15 mouse cellular contexts compared by ENCODE assay signal in genomic region chr5:136142746-136143145, GRCm38 (mm10). TPM values are rescaled to one million over a fixed set of nuclear protein-coding genes. Genes with fewer than 3 reads are reported as not detected.
DNase-seq lines count a peak whose midpoint lies in the region; ATAC-seq and TF ChIP-seq lines count a peak whose summit lies in the region.
"Had no signal": no experiment of that assay in that cellular context is flagged by ENCODE, and none has a peak within 500 bp of the region (broad histone marks: within the 10 kb centered on the region; RNA-seq: fewer than 3 reads in every experiment).

No protein-coding gene starts in this region.

- H3K4me3 ChIP-seq in hindbrain, postnatal 0 days (ENCODE audit: low read length), result no peak overlapping the region
- H3K4me3 ChIP-seq in hindbrain, embryonic 16.5 days (ENCODE audit: low read length), result no peak overlapping the region
- H3K4me3 ChIP-seq in lung, postnatal 0 days (ENCODE audit: low read depth, low read length), result no peak overlapping the region
- H3K4me3 ChIP-seq in MEL (ENCODE audit: control insufficient read depth in 1 of 2, insufficient read depth in 1 of 2, low read depth in 2 of 2, low read length in 2 of 2), result no peak overlapping the region
- H3K4me3 ChIP-seq: hindbrain, embryonic 13.5 days; layer of hippocampus, adult 2 months; limb, embryonic 12.5 days; neural tube, embryonic 15.5 days had no signal

- TF ChIP-seq EP300 in lung, postnatal 0 days (IDR thresholded peaks at IDR 0.05), result no peak
- no peak for TF ChIP-seq EP300 in MEL (IDR thresholded peaks at IDR 0.05; ENCODE audit: low read depth in 1 of 2, low read length in 2 of 2)

- H3K36me3 ChIP-seq in hindbrain, postnatal 0 days (ENCODE audit: insufficient read depth, low read length), result peaks cover 12% of the 10 kb centered on the region
- H3K36me3 ChIP-seq in hindbrain, embryonic 16.5 days (ENCODE audit: control insufficient read depth, insufficient read depth, low read length), result peaks cover 21% of the 10 kb centered on the region
- 0 out of 2 replicates have a peak, but pooled peaks cover 14% of the 10 kb centered on the region for H3K36me3 ChIP-seq in lung, postnatal 0 days (ENCODE audit: insufficient read depth, low read length)
- peaks cover 2 to 6% of the 10 kb centered on the region in 2 experiments; a peak in 3 of 4 replicates for H3K36me3 ChIP-seq in MEL (ENCODE audit: control insufficient read depth in 1 of 2, insufficient read depth in 2 of 2, low read length in 2 of 2)
- H3K36me3 ChIP-seq in splenic B cell, adult 2 months (ENCODE audit: control insufficient read depth, insufficient read depth, low read length, poor library complexity, severe bottlenecking), result peaks cover 4% of the 10 kb centered on the region

- TF ChIP-seq CTCF in hindbrain, postnatal 0 days (IDR thresholded peaks at IDR 0.05; ENCODE audit: low read depth), result peak; percentile 35; the same call in 1 of the 2 replicates
- peak; percentile 48 for TF ChIP-seq CTCF in lung, postnatal 0 days (IDR thresholded peaks at IDR 0.05)
- TF ChIP-seq CTCF in MEL (IDR thresholded peaks at IDR 0.05 in 2 of 3, conservative IDR thresholded peaks at IDR 0.05 in 1 of 3; ENCODE audit: control insufficient read depth in 1 of 3, insufficient read depth in 1 of 3, low read depth in 2 of 3, low read length in 3 of 3, poor library complexity in 1 of 3, severe bottlenecking in 1 of 3), result peak; percentile 34 to 68 (median 40); a peak in 4 of 6 replicates

- H3K27ac ChIP-seq in hindbrain, postnatal 0 days, result no peak overlapping the region
- H3K27ac ChIP-seq in hindbrain, embryonic 16.5 days (ENCODE audit: low read depth, low read length), result no peak overlapping the region
- H3K27ac ChIP-seq in lung, postnatal 0 days (ENCODE audit: low read length), result no peak overlapping the region
- H3K27ac ChIP-seq in MEL (ENCODE audit: control insufficient read depth, low read depth, low read length), result no peak overlapping the region
- H3K27ac ChIP-seq: hindbrain, embryonic 13.5 days; layer of hippocampus, adult 2 months; limb, embryonic 12.5 days; neural tube, embryonic 15.5 days had no signal

- DNase-seq in hindbrain, postnatal 0 days (ENCODE audit: low spot score), result no peak
- no peak for DNase-seq in lung, postnatal 0 days (ENCODE audit: low spot score)
- no peak for DNase-seq in lung, postnatal 14 days
- DNase-seq in MEL (ENCODE audit: low read depth, low spot score), result peak; percentile 67
- DNase-seq in splenic B cell, adult 2 months (ENCODE audit: low read depth, low spot score), result peak; percentile 48
- DNase-seq in layer of hippocampus, postnatal 14 days (ENCODE audit: low spot score in 2 of 2), result no peak
- DNase-seq in heart, postnatal 14 days, result no peak
- DNase-seq: cerebellum, adult 9-10 months; heart, adult 11 months had no signal

- no peaks in the 10 kb centered on the region for H3K27me3 ChIP-seq in hindbrain, postnatal 0 days (ENCODE audit: insufficient read depth, low read length)
- no peaks in the 10 kb centered on the region for H3K27me3 ChIP-seq in hindbrain, embryonic 16.5 days (replicated peaks; ENCODE audit: control insufficient read depth, insufficient read depth, low read length)
- no peaks in the 10 kb centered on the region for H3K27me3 ChIP-seq in lung, postnatal 0 days (replicated peaks; ENCODE audit: insufficient read depth, low read length)
- no peaks in the 10 kb centered on the region for H3K27me3 ChIP-seq in MEL (ENCODE audit: control insufficient read depth in 1 of 2, insufficient read depth in 2 of 2, low read length in 2 of 2)
- H3K27me3 ChIP-seq in splenic B cell, adult 2 months (ENCODE audit: control insufficient read depth, insufficient read depth, low read length, poor library complexity, severe bottlenecking), result no peaks in the 10 kb centered on the region
- H3K27me3 ChIP-seq: hindbrain, embryonic 13.5 days; limb, embryonic 12.5 days; neural tube, embryonic 15.5 days had no signal

- no peak for TF ChIP-seq POLR2A in MEL (IDR thresholded peaks at IDR 0.05; ENCODE audit: control insufficient read depth in 1 of 2, insufficient read depth in 1 of 2, low read depth in 1 of 2, low read length in 2 of 2, poor library complexity in 1 of 2)

- peak; percentile 4; the same call in 1 of the 2 replicates for TF ChIP-seq RAD21 in MEL (IDR thresholded peaks at IDR 0.05; ENCODE audit: low read depth, low read length)

- intact Hi-C loops in heart, postnatal 14 days (cut with DNase I), result no loop called here

- ATAC-seq in hindbrain, postnatal 0 days, result no peak
- no peak for ATAC-seq in hindbrain, embryonic 16.5 days
- ATAC-seq in lung, postnatal 0 days, result no peak
- ATAC-seq: forebrain, embryonic 14.5 days had no signal

- H3K9me3 ChIP-seq in hindbrain, postnatal 0 days (ENCODE audit: low read length), result no peaks in the 10 kb centered on the region
- no peaks in the 10 kb centered on the region for H3K9me3 ChIP-seq in hindbrain, embryonic 16.5 days (ENCODE audit: control insufficient read depth, low read length)
- no peaks in the 10 kb centered on the region for H3K9me3 ChIP-seq in lung, postnatal 0 days (ENCODE audit: low read length)
- no peaks in the 10 kb centered on the region for H3K9me3 ChIP-seq in MEL (replicated peaks; ENCODE audit: insufficient read depth, low read length)
- H3K9me3 ChIP-seq: hindbrain, embryonic 13.5 days; neural tube, embryonic 15.5 days had no signal

- 91% methylated on average over 5 of the region's 5 CpGs for WGBS in hindbrain, postnatal 0 days
- WGBS in hindbrain, embryonic 16.5 days, result 87% methylated on average over 5 of the region's 5 CpGs
- WGBS in lung, postnatal 0 days, result 89% methylated on average over 5 of the region's 5 CpGs

- no peak overlapping the region for H3K9ac ChIP-seq in hindbrain, postnatal 0 days (replicated peaks; ENCODE audit: low read length)
- no peak overlapping the region for H3K9ac ChIP-seq in hindbrain, embryonic 16.5 days (ENCODE audit: low read depth, low read length)
- no peak overlapping the region for H3K9ac ChIP-seq in lung, postnatal 0 days (replicated peaks; ENCODE audit: low read depth)
- H3K9ac ChIP-seq in MEL (ENCODE audit: control insufficient read depth, low read depth, low read length, poor library complexity, severe bottlenecking), result no peak overlapping the region
- H3K9ac ChIP-seq: hindbrain, embryonic 13.5 days; limb, embryonic 12.5 days; neural tube, embryonic 15.5 days had no signal

- no peaks in the 10 kb centered on the region for H3K4me1 ChIP-seq in hindbrain, postnatal 0 days (ENCODE audit: insufficient read depth, low read length)
- H3K4me1 ChIP-seq in hindbrain, embryonic 16.5 days (ENCODE audit: control insufficient read depth, insufficient read depth, low read depth, low read length), result no peaks in the 10 kb centered on the region; the same call in 1 of the 2 replicates
- no peaks in the 10 kb centered on the region for H3K4me1 ChIP-seq in lung, postnatal 0 days (ENCODE audit: insufficient read depth, low read depth, low read length)
- peaks cover 10 to 22% of the 10 kb centered on the region in 2 experiments; a peak in 3 of 4 replicates for H3K4me1 ChIP-seq in MEL (ENCODE audit: control insufficient read depth in 1 of 2, insufficient read depth in 2 of 2, low read length in 2 of 2)
- H3K4me1 ChIP-seq: limb, embryonic 12.5 days had no signal

- no peak overlapping the region for H3K4me2 ChIP-seq in hindbrain, postnatal 0 days (ENCODE audit: low read depth, low read length)
- H3K4me2 ChIP-seq in hindbrain, embryonic 16.5 days (ENCODE audit: low read length), result no peak overlapping the region
- H3K4me2 ChIP-seq in lung, postnatal 0 days (replicated peaks; ENCODE audit: low read depth, low read length), result no peak overlapping the region
- H3K4me2 ChIP-seq: hindbrain, embryonic 13.5 days; limb, embryonic 12.5 days; neural tube, embryonic 15.5 days had no signal

- peaks cover 5% of the 10 kb centered on the region; the same call in 1 of the 2 replicates for H3K79me2 ChIP-seq in MEL (ENCODE audit: control insufficient read depth, insufficient read depth, low read length, poor library complexity)

RNA-seq across cellular contexts. Expression of gene Alkbh4, which starts 6.8 kb away (rescaled TPM):
- total RNA-seq in hindbrain, postnatal 0 days (2014; rRNA removed), result 17.6 and 21.9 TPM in 2 replicates
- polyA plus RNA-seq in hindbrain, postnatal 0 days (2015; fragmentation: Nextera tagmentation; extraction: Ambion mirVana), result 15.2 and 15.4 TPM in 2 replicates
- 20.4 and 22.7 TPM in 2 replicates for polyA plus RNA-seq in hindbrain, embryonic 16.5 days (2015; fragmentation: Nextera tagmentation; extraction: Ambion mirVana)
- polyA plus RNA-seq in lung, postnatal 0 days (2015; fragmentation: Nextera tagmentation; extraction: Ambion mirVana), result 13.5 and 13.9 TPM in 2 replicates
- total RNA-seq in MEL (2012; rRNA removed), result 17.1 and 23.2 TPM in 2 replicates
- polyA plus RNA-seq in MEL (2012; ENCODE audit: insufficient read depth in 1 of 2, insufficient read length in 2 of 2, low read depth in 1 of 2, low replicate concordance in 2 of 2, missing spikeins in 1 of 2), result 10 to 100 TPM in 1 of 2 experiments, not detected in 1; 24.2 TPM
- 1 to 10 TPM; 8.4 to 10.0 TPM for total RNA-seq in layer of hippocampus, postnatal 14 days (2021)
- total RNA-seq in heart, postnatal 14 days (2021), result 1 to 10 TPM; 4.6 to 6.0 TPM

RNA-seq across cellular contexts. Expression of gene Lrwd1, which starts 6.9 kb away (rescaled TPM):
- total RNA-seq in hindbrain, postnatal 0 days (2014; rRNA removed), result 32.9 and 35.8 TPM in 2 replicates
- polyA plus RNA-seq in hindbrain, postnatal 0 days (2015; fragmentation: Nextera tagmentation; extraction: Ambion mirVana), result 16.8 and 17.7 TPM in 2 replicates
- 25.2 and 26.3 TPM in 2 replicates for polyA plus RNA-seq in hindbrain, embryonic 16.5 days (2015; fragmentation: Nextera tagmentation; extraction: Ambion mirVana)
- polyA plus RNA-seq in lung, postnatal 0 days (2015; fragmentation: Nextera tagmentation; extraction: Ambion mirVana), result 18.5 and 20.8 TPM in 2 replicates
- 98.2 and 103 TPM in 2 replicates for total RNA-seq in MEL (2012; rRNA removed)
- 100 to 1,000 TPM in 1 of 2 experiments, not detected in 1; 133 TPM for polyA plus RNA-seq in MEL (2012; ENCODE audit: insufficient read depth in 1 of 2, insufficient read length in 2 of 2, low read depth in 1 of 2, low replicate concordance in 2 of 2, missing spikeins in 1 of 2)
- total RNA-seq in layer of hippocampus, postnatal 14 days (2021), result 10 to 100 TPM; 15.1 to 18.5 TPM
- total RNA-seq in heart, postnatal 14 days (2021), result 1 to 10 TPM; 6.5 to 7.0 TPM

RNA-seq across cellular contexts. Expression of gene Polr2j, which starts 26.3 kb away (rescaled TPM):
- 94.2 and 159 TPM in 2 replicates for total RNA-seq in hindbrain, postnatal 0 days (2014; rRNA removed)
- polyA plus RNA-seq in hindbrain, postnatal 0 days (2015; fragmentation: Nextera tagmentation; extraction: Ambion mirVana), result 235 and 245 TPM in 2 replicates
- polyA plus RNA-seq in hindbrain, embryonic 16.5 days (2015; fragmentation: Nextera tagmentation; extraction: Ambion mirVana), result 198 and 210 TPM in 2 replicates
- polyA plus RNA-seq in lung, postnatal 0 days (2015; fragmentation: Nextera tagmentation; extraction: Ambion mirVana), result 175 and 184 TPM in 2 replicates
- 316 and 318 TPM in 2 replicates for total RNA-seq in MEL (2012; rRNA removed)
- polyA plus RNA-seq in MEL (2012; ENCODE audit: insufficient read depth in 1 of 2, insufficient read length in 2 of 2, low read depth in 1 of 2, low replicate concordance in 2 of 2, missing spikeins in 1 of 2), result 100 to 1,000 TPM in 1 of 2 experiments, not detected in 1; 269 TPM
- total RNA-seq in layer of hippocampus, postnatal 14 days (2021), result 10 to 100 TPM; 73.6 to 82.2 TPM
- total RNA-seq in heart, postnatal 14 days (2021), result 10 to 100 TPM; 61.5 to 63.4 TPM

RNA-seq across cellular contexts. Expression of gene Orai2, which starts 27.8 kb away (rescaled TPM):
- 122 and 148 TPM in 2 replicates for total RNA-seq in hindbrain, postnatal 0 days (2014; rRNA removed)
- 50.6 and 56.8 TPM in 2 replicates for polyA plus RNA-seq in hindbrain, postnatal 0 days (2015; fragmentation: Nextera tagmentation; extraction: Ambion mirVana)
- 50.1 and 51.0 TPM in 2 replicates for polyA plus RNA-seq in hindbrain, embryonic 16.5 days (2015; fragmentation: Nextera tagmentation; extraction: Ambion mirVana)
- polyA plus RNA-seq in lung, postnatal 0 days (2015; fragmentation: Nextera tagmentation; extraction: Ambion mirVana), result 11.2 and 14.0 TPM in 2 replicates
- 26.6 and 33.6 TPM in 2 replicates for total RNA-seq in MEL (2012; rRNA removed)
- polyA plus RNA-seq in MEL (2012; ENCODE audit: insufficient read depth in 1 of 2, insufficient read length in 2 of 2, low read depth in 1 of 2, low replicate concordance in 2 of 2, missing spikeins in 1 of 2), result 10 to 100 TPM in 1 of 2 experiments, not detected in 1; 35.7 TPM
- 100 to 1,000 TPM; 124 to 127 TPM for total RNA-seq in layer of hippocampus, postnatal 14 days (2021)
- 1 to 10 TPM; 2.3 to 3.4 TPM for total RNA-seq in heart, postnatal 14 days (2021)

RNA-seq across cellular contexts. Expression of gene Prkrip1, which starts 56.0 kb away (rescaled TPM):
- 11.2 and 15.1 TPM in 2 replicates for total RNA-seq in hindbrain, postnatal 0 days (2014; rRNA removed)
- polyA plus RNA-seq in hindbrain, postnatal 0 days (2015; fragmentation: Nextera tagmentation; extraction: Ambion mirVana), result 58.7 and 59.0 TPM in 2 replicates
- 63.1 and 67.2 TPM in 2 replicates for polyA plus RNA-seq in hindbrain, embryonic 16.5 days (2015; fragmentation: Nextera tagmentation; extraction: Ambion mirVana)
- 32.9 and 37.7 TPM in 2 replicates for polyA plus RNA-seq in lung, postnatal 0 days (2015; fragmentation: Nextera tagmentation; extraction: Ambion mirVana)
- 55.1 and 55.6 TPM in 2 replicates for total RNA-seq in MEL (2012; rRNA removed)
- 10 to 100 TPM in 1 of 2 experiments, not detected in 1; 84.1 TPM for polyA plus RNA-seq in MEL (2012; ENCODE audit: insufficient read depth in 1 of 2, insufficient read length in 2 of 2, low read depth in 1 of 2, low replicate concordance in 2 of 2, missing spikeins in 1 of 2)
- 10 to 100 TPM; 39.9 to 41.5 TPM for total RNA-seq in layer of hippocampus, postnatal 14 days (2021)
- total RNA-seq in heart, postnatal 14 days (2021), result 10 to 100 TPM; 20.3 to 21.7 TPM

Comparison
In these comparisons a context has a peak if more than half of its experiments do, and no peak if none do; other contexts are left out.
1. DNase-seq: peak in MEL (single experiment) and splenic B cell, adult 2 months (single experiment); none in hindbrain, postnatal 0 days (single experiment), lung, postnatal 0 days (single experiment), lung, postnatal 14 days (single experiment), layer of hippocampus, postnatal 14 days (0 of 2) and heart, postnatal 14 days (0 of 2).
2. Peak in every context shown above with its lines, with median percentiles within 50 percentile points of each other: CTCF ChIP-seq.